In the genomic region with DNA sequence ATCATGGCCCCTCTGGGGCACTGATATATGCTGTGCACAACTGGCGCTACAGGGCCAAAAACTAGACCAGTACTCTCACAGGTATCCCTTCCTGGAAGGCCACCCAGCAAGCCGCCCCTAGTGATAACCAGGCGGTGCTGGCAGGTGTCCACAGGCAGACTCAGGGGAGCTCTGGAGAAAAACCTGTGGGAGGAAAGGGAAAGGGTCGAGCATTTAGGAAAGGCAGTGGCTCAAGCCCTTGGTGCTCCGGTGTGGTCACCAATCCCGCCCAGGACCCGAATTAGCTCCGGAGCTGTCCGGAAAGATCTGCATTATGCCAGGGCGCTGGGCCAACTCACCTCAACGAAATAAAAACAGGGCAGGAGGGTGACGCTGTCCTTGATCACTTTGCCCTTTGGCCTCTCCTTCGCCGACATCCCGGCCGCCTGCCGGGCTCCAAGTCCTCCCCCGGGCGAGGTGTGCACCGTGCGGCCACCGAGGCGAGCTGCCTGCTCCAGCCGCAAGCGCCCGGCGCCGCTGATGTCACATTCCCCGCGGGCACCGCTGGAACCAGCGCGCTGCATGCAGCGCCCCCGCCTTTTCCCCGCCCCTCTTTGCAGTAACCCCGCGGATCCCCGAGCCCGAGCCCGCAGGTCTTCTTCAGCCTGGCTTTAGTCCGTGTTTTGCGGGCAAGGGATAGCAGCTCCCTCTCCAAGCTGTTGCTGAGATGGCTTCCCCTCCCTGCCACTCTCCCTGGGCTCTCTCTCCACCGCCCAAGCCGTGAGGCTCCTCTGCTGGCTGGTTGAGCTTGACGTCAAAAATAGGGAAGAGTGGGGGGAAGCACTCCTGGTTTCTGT, we compare ENCODE assay signal across 8 mouse cellular contexts. TPM values are rescaled to one million over a fixed set of nuclear protein-coding genes. Genes with fewer than 3 reads are reported as not detected.
DNase-seq lines count a peak whose midpoint lies in the region; ATAC-seq lines count a peak whose summit lies in the region.

No protein-coding gene starts in this region.

- H3K4me3 ChIP-seq in intestine, embryonic 16.5 days (ENCODE audit: low read length): peak overlapping the region; percentile 50
- peak overlapping the region; percentile 54 for H3K4me3 ChIP-seq in midbrain, embryonic 13.5 days (replicated peaks)

- H3K36me3 ChIP-seq in intestine, embryonic 16.5 days (ENCODE audit: control insufficient read depth, insufficient read depth, low read length): no peaks in the 10 kb centered on the region
- no peaks in the 10 kb centered on the region for H3K36me3 ChIP-seq in midbrain, embryonic 13.5 days

- DNase-seq in gastrocnemius, postnatal 14 days: peak; percentile 4
- no peak for DNase-seq in gastrocnemius, postnatal 25 days
- DNase-seq in cerebellum, postnatal 10 days: peak; percentile 83 to 85
- DNase-seq in frontal cortex, postnatal 10 days (ENCODE audit: low spot score in 2 of 2): peak; percentile 56 to 62
- peak; percentile 78 to 88 for DNase-seq in left cerebral cortex, postnatal 25 days (ENCODE audit: low spot score in 2 of 2)
- peak; percentile 74 for DNase-seq in telencephalon, adult 2 months (ENCODE audit: low read depth, low spot score)

- ATAC-seq in intestine, embryonic 16.5 days: peak; percentile 89
- ATAC-seq in midbrain, embryonic 13.5 days: peak; percentile 94

- peak overlapping the region; percentile 91 for H3K4me2 ChIP-seq in intestine, embryonic 16.5 days (ENCODE audit: low read depth, low read length)
- peak overlapping the region; percentile 79 for H3K4me2 ChIP-seq in midbrain, embryonic 13.5 days (replicated peaks)

- peak overlapping the region; percentile 55 for H3K9ac ChIP-seq in intestine, embryonic 16.5 days (ENCODE audit: low read depth, low read length)
- H3K9ac ChIP-seq in midbrain, embryonic 13.5 days (replicated peaks): peak overlapping the region; percentile 68

- no peaks in the 10 kb centered on the region for H3K9me3 ChIP-seq in intestine, embryonic 16.5 days (ENCODE audit: control insufficient read depth, low read length)
- no peaks in the 10 kb centered on the region for H3K9me3 ChIP-seq in midbrain, embryonic 13.5 days

- intact Hi-C loops in gastrocnemius, postnatal 14 days (cut with DNase I; ENCODE audit: low total_unique reads): no loop called here
- intact Hi-C loops in left cerebral cortex, postnatal 25 days (cut with DNase I): loop anchor here (10.0 kb wide), 2 partner anchors 215 to 455 kb away; a partner anchor contains a TSS

- WGBS in intestine, embryonic 16.5 days: 2% methylated on average over 46 of the region's 46 CpGs
- 2% methylated on average over 46 of the region's 46 CpGs for WGBS in midbrain, embryonic 13.5 days

- peaks cover 2% of the 10 kb centered on the region; the same call in 1 of the 2 replicates for H3K4me1 ChIP-seq in intestine, embryonic 16.5 days (ENCODE audit: control insufficient read depth, insufficient read depth, low read length)
- peaks cover 11% of the 10 kb centered on the region for H3K4me1 ChIP-seq in midbrain, embryonic 13.5 days (replicated peaks)

- H3K27ac ChIP-seq in intestine, embryonic 16.5 days (ENCODE audit: low read length): no peak overlapping the region
- H3K27ac ChIP-seq in midbrain, embryonic 13.5 days: peak overlapping the region; percentile 41; the same call in 1 of the 2 replicates

- 0 out of 2 replicates have a peak, but pooled peaks cover 8% of the 10 kb centered on the region for H3K27me3 ChIP-seq in intestine, embryonic 16.5 days (replicated peaks; ENCODE audit: control insufficient read depth, insufficient read depth, low read length)
- H3K27me3 ChIP-seq in midbrain, embryonic 13.5 days: peaks cover 2% of the 10 kb centered on the region

RNA-seq across cellular contexts. Expression of a gene that starts 0.8 kb away (rescaled TPM):
- total RNA-seq in gastrocnemius, postnatal 14 days (2021): under 1 TPM; 0.16 to 0.27 TPM
- under 1 TPM; 0.19 to 0.23 TPM for total RNA-seq in gastrocnemius, postnatal 25 days (2021)
- 0.24 and 0.36 TPM in 2 replicates for polyA plus RNA-seq in intestine, embryonic 16.5 days (2015; fragmentation: Nextera tagmentation; extraction: Ambion mirVana)
- total RNA-seq in left cerebral cortex, postnatal 25 days (2021): 100 to 1,000 TPM; 228 to 231 TPM
- 5.4 and 6.3 TPM in 2 replicates for polyA plus RNA-seq in midbrain, embryonic 13.5 days (2015; fragmentation: Nextera tagmentation; extraction: Ambion mirVana)

Comparison
In these comparisons a context has a peak if more than half of its experiments do, and no peak if none do; other contexts are left out.
1. RNA of a gene that starts 0.8 kb away (total RNA-seq): 228 to 231 TPM in left cerebral cortex, postnatal 25 days; 0.16 to 0.27 TPM in gastrocnemius, postnatal 14 days and 0.19 to 0.23 TPM in gastrocnemius, postnatal 25 days; every median in the first group is over 100 times any median in the second.